Mouse (Mus musculus) layer of hippocampus, postnatal 36 days (tissue): ENCODE data around the gene Olfr748. TPM values are rescaled to one million over a fixed set of nuclear protein-coding genes. Genes with fewer than 3 reads are reported as not detected.
A peak's percentile ranks its signal among the peaks of the same experiment; 100 is the strongest.
"Not testable (repeated sequence)": the region's sequence is repeated elsewhere in the genome, so short reads cannot be mapped to it uniquely, and the experiment has no call there.

Source experiments
- DNase-seq, 2 experiments: peaks; one replicate each; pipeline ENCODE4 v3.0.0; 2022
- total RNA-seq, 2 experiments: library from RNA; stranded (reverse); gene quantifications; 2 replicates each; pipeline ENCODE4 v1.2.3; 2021

Olfr748 gene
- total RNA-seq: not detected

GRCm38 (mm10) chr14:50707073-50707472 lies at the start of gene Olfr748:
Olfr748 (plus strand) TSS chr14:50707373.
- DNase-seq: no peak

GRCm38 (mm10) chr14:50693106-50693505 lies 14.1 kb upstream of the Olfr748 start, which contains the start of gene Olfr747:
Olfr747 (minus strand) TSS chr14:50693206.
- DNase-seq: no peak

DNA sequence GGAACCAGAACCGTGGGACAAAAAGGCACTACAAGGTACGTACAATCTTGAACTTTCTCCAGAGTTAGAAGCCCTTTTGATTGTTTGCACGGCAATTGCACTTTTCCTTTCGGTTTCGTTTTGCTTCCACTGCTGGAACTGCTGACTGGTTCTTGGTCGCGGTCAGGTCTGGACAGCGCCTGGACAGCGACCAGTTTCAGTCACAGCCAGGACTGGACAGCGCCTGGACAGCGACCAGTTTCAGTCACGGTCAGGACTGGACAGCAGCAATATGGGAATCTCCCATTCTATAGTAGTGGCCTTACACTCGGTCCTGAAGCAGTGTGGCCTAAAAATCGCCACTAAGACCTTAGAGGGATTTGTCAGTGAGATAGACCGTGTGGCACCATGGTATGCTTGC lies 12.7 kb downstream of the Olfr748 start:
- not testable (repeated sequence) for DNase-seq

GRCm38 (mm10) chr14:50722371-50722770 lies 15.2 kb downstream of the Olfr748 start:
- not testable (repeated sequence) for DNase-seq

DNA sequence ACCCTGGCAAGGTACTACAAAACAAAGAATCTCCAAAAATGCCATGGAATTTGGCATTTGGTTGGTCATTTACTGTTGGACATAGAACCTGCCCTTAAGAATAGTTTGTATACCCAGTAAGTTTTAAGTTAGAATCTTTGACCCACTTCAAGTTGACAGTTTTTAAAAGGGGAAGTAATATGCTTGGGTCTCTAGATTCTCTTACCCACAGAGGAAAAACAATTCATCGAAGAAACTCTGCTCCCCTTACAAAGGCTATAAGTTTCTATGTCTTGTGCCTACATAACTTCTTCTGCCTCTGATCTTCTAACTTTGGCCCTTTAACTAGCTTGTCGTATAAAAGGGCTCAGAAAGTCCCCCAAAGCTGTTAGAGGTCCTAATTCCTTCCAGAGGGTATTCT lies 33.2 kb downstream of the Olfr748 start:
- no peak for DNase-seq

DNA sequence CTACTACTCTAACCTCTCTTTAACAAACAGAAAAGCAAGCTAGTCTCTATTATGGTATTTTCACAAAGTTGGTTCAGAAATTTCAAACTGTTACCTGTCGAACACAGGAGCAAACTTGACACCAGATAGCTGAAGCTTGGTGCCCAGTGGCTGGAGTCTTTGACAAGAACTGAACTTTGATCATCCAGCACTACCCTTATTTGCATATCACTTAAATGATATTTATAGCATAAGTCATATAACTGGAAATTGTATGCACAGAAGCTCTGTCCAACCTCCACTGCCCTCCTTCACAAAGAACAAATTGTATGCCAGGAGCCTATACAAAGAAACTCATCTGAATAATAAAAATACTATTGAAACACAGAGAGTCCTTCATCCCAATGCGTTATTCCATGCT lies 34.4 kb downstream of the Olfr748 start:
- no peak for DNase-seq

DNA sequence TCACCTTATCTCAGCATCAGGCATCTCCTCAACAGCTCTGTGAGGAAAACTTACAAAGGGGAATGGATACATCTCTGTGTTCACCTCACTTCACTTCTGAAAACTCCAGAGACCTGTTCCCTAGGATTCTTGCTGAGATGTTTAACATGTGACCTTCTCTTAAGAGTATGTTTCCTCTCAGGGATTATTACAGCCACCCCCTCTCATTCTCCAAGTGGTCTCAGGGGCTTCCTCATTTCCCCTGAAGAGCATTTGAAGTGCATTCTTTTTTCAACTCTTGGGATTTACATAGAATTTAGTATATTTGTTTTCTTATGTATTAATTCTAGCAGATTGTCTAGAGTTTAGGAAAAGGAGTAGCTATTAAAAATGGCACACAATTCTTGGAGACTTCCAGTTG lies 37.8 kb downstream of the Olfr748 start, which contains the start of gene Olfr749:
Olfr749 (minus strand) TSS at position 101 of the 400 bp plus-strand sequence.
- DNase-seq: no peak

DNA sequence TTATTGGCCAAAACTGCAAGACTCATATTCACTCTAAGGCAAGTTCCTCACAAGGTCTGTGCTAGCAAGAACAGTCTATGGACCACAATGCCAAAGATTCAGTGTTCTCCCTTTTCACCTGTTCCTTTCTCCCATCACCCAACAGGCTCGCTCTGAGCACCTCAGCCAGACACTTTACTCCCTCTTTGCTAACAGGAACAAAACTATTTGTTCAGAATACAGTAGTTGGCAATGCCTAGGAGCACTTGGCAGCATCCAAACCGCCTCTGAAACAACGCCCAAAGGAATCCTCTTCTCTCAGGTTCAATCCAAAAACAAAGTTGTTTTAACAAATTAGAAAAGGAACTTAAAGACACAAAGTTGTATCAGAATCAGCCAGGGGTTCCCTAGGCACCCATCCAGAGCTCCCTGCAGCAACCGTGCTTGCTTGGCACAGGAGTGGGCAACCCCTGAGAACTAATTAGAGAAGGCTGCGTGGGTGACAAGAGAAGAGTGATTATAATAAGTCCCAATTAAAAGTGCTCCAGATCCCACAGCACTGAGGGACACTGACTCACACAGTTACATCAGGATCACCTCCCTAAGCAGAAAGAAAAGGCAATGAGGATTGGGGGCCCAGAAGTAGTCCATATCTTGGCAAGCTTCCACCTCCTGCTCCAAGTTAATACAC lies 51.4 kb downstream of the Olfr748 start:
- DNase-seq: peak in 1 of 2 experiments; percentile 21

Other genes with a start within 250 kb of the Olfr748 start
- not detected for gene Olfr741, start 234.6 kb upstream of the Olfr748 start, total RNA-seq
- not detected for gene Olfr742, start 203.8 kb upstream of the Olfr748 start, total RNA-seq
- gene Olfr743, start 185.5 kb upstream of the Olfr748 start, total RNA-seq: not detected
- gene Olfr744, start 92.5 kb upstream of the Olfr748 start, total RNA-seq: not detected
- not detected for gene Olfr745, start 68.0 kb upstream of the Olfr748 start, total RNA-seq
- not detected for gene Olfr746, start 60.3 kb upstream of the Olfr748 start, total RNA-seq
- gene Olfr747, start 14.2 kb upstream of the Olfr748 start, total RNA-seq: not detected
- gene Olfr749, start 37.7 kb downstream of the Olfr748 start, total RNA-seq: not detected
- 10 to 100 TPM; 63.5 to 65.5 TPM for gene Ttc5, start 78.1 kb downstream of the Olfr748 start, total RNA-seq
- not detected for gene Ccnb1ip1, start 100.4 kb downstream of the Olfr748 start, total RNA-seq
- gene Parp2, start 100.5 kb downstream of the Olfr748 start, total RNA-seq: 10 to 100 TPM; 25.3 to 31.1 TPM
- 1 to 10 TPM; 2.0 to 4.6 TPM for gene Tep1, start 163.2 kb downstream of the Olfr748 start, total RNA-seq
- 1 to 10 TPM; 3.6 to 5.2 TPM for gene Klhl33, start 190.1 kb downstream of the Olfr748 start, total RNA-seq
- gene Osgep, start 217.5 kb downstream of the Olfr748 start, total RNA-seq: 10 to 100 TPM; 37.3 to 44.1 TPM
- 10 to 100 TPM; 67.9 to 72.3 TPM for gene Apex1, start 217.6 kb downstream of the Olfr748 start, total RNA-seq
- 100 to 1,000 TPM in 1 of 2 experiments, 10 to 100 TPM in 1; 89.8 to 103 TPM for gene Pip4p1, start 223.5 kb downstream of the Olfr748 start, total RNA-seq
- gene Pnp, start 223.7 kb downstream of the Olfr748 start, total RNA-seq: 10 to 100 TPM; 12.8 to 13.2 TPM
- 10 to 100 TPM; 14.2 to 17.0 TPM for gene Gm49342, start 237.1 kb downstream of the Olfr748 start, total RNA-seq
- gene Pnp2, start 248.6 kb downstream of the Olfr748 start, total RNA-seq: under 1 TPM; 0.81 to 0.95 TPM